In genomic region chr8:116946268-116946838, GRCm38 (mm10) we compare ENCODE assay signal across 8 mouse cellular contexts. TPM values are rescaled to one million over a fixed set of nuclear protein-coding genes. Genes with fewer than 3 reads are reported as not detected.
A peak's percentile ranks its signal among the peaks of the same experiment; 100 is the strongest.
DNase-seq lines count a peak whose midpoint lies in the region; ATAC-seq lines count a peak whose summit lies in the region.

No protein-coding gene starts in this region.

- H3K4me1 ChIP-seq in kidney, embryonic 16.5 days (ENCODE audit: insufficient read depth, low read length): peaks cover 18% of the 10 kb centered on the region
- no peaks in the 10 kb centered on the region for H3K4me1 ChIP-seq in kidney, embryonic 14.5 days (ENCODE audit: control insufficient read depth, insufficient read depth, low read length)
- H3K4me1 ChIP-seq in lung, embryonic 16.5 days (replicated peaks; ENCODE audit: control insufficient read depth, insufficient read depth, low read length): peaks cover 36% of the 10 kb centered on the region

- intact Hi-C loops in heart, postnatal 14 days (cut with DNase I): loop anchor here (10.0 kb wide), 1 partner anchor 528 kb away; no protein-coding TSS in a partner anchor

- no peak for ATAC-seq in kidney, embryonic 16.5 days (ENCODE audit: low FRiP score, low TSS enrichment)
- no peak for ATAC-seq in kidney, embryonic 14.5 days (ENCODE audit: low FRiP score, low TSS enrichment)
- peak; percentile 57 for ATAC-seq in activated CD4-positive, CD25-positive, alpha-beta regulatory T cell, adult 4 months
- ATAC-seq in lung, embryonic 16.5 days (ENCODE audit: low read depth): no peak

- H3K36me3 ChIP-seq in kidney, embryonic 16.5 days (ENCODE audit: insufficient read depth, low read length): 0 out of 2 replicates have a peak, but pooled peaks cover 3% of the 10 kb centered on the region
- no peaks in the 10 kb centered on the region for H3K36me3 ChIP-seq in kidney, embryonic 14.5 days (ENCODE audit: control insufficient read depth, insufficient read depth, low read length)
- no peaks in the 10 kb centered on the region for H3K36me3 ChIP-seq in lung, embryonic 16.5 days (ENCODE audit: control insufficient read depth, insufficient read depth, low read length)

- 0 out of 2 replicates have a peak overlapping the region, but pooled peaks have one; percentile 2 for H3K9ac ChIP-seq in kidney, embryonic 16.5 days (replicated peaks; ENCODE audit: low read length)
- H3K9ac ChIP-seq in kidney, embryonic 14.5 days (ENCODE audit: low read depth, low read length): no peak overlapping the region
- H3K9ac ChIP-seq in lung, embryonic 16.5 days (ENCODE audit: low read length): no peak overlapping the region

- 67% methylated on average over 21 of the region's 21 CpGs for WGBS in kidney, embryonic 16.5 days
- WGBS in kidney, embryonic 14.5 days: 72% methylated on average over 21 of the region's 21 CpGs
- 56% methylated on average over 21 of the region's 21 CpGs for WGBS in lung, embryonic 16.5 days

- 0 out of 2 replicates have a peak overlapping the region, but pooled peaks have one; percentile 14 for H3K4me2 ChIP-seq in kidney, embryonic 16.5 days (replicated peaks; ENCODE audit: low read depth, low read length)
- H3K4me2 ChIP-seq in kidney, embryonic 14.5 days (replicated peaks; ENCODE audit: low read depth, low read length): no peak overlapping the region
- H3K4me2 ChIP-seq in lung, embryonic 16.5 days (ENCODE audit: low read depth, low read length): peak overlapping the region; percentile 35

- no peak overlapping the region for H3K27ac ChIP-seq in kidney, embryonic 16.5 days (ENCODE audit: low read length)
- H3K27ac ChIP-seq in kidney, embryonic 14.5 days (ENCODE audit: low read depth, low read length): no peak overlapping the region
- peak overlapping the region; percentile 33; the same call in 1 of the 2 replicates for H3K27ac ChIP-seq in lung, embryonic 16.5 days (ENCODE audit: low read length)

- no peaks in the 10 kb centered on the region for H3K9me3 ChIP-seq in kidney, embryonic 16.5 days (ENCODE audit: low read length)
- H3K9me3 ChIP-seq in kidney, embryonic 14.5 days (ENCODE audit: control insufficient read depth, low read length): no peaks in the 10 kb centered on the region
- no peaks in the 10 kb centered on the region for H3K9me3 ChIP-seq in lung, embryonic 16.5 days (ENCODE audit: control insufficient read depth, low read length)

- no peak overlapping the region for H3K4me3 ChIP-seq in kidney, embryonic 16.5 days (ENCODE audit: low read length)
- H3K4me3 ChIP-seq in kidney, embryonic 14.5 days (ENCODE audit: low read length): no peak overlapping the region
- peak overlapping the region; percentile 0; the same call in 1 of the 2 replicates for H3K4me3 ChIP-seq in lung, embryonic 16.5 days (ENCODE audit: low read length)

- H3K27me3 ChIP-seq in kidney, embryonic 16.5 days (ENCODE audit: insufficient read depth, low read length): no peaks in the 10 kb centered on the region
- no peaks in the 10 kb centered on the region for H3K27me3 ChIP-seq in kidney, embryonic 14.5 days (ENCODE audit: control insufficient read depth, insufficient read depth, low read length)
- H3K27me3 ChIP-seq in lung, embryonic 16.5 days (ENCODE audit: control insufficient read depth, insufficient read depth, low read depth, low read length): no peaks in the 10 kb centered on the region

- DNase-seq in heart, postnatal 14 days: peak; percentile 51
- DNase-seq in thymus, postnatal 25 days: peak; percentile 27
- DNase-seq in urinary bladder, postnatal 10 days (ENCODE audit: low spot score): no peak
- no peak for DNase-seq in cerebellum, adult 11-12 months

RNA-seq across cellular contexts. Expression of gene Atmin, which starts 3.2 kb away (rescaled TPM):
- 12.0 and 12.9 TPM in 2 replicates for polyA plus RNA-seq in kidney, embryonic 16.5 days (2015; fragmentation: Nextera tagmentation; extraction: Ambion mirVana)
- 8.9 and 13.8 TPM in 2 replicates for polyA plus RNA-seq in kidney, embryonic 14.5 days (2014; fragmentation: Nextera tagmentation; extraction: Ambion mirVana)
- polyA plus RNA-seq in activated CD4-positive, CD25-positive, alpha-beta regulatory T cell, adult 4 months (2017; shearing (Covaris generic)): 1 to 10 TPM; 7.0 to 9.0 TPM
- total RNA-seq in heart, postnatal 14 days (2021): 10 to 100 TPM; 12.0 to 15.0 TPM
- 13.4 and 14.4 TPM in 2 replicates for polyA plus RNA-seq in lung, embryonic 16.5 days (2015; fragmentation: Nextera tagmentation; extraction: Ambion mirVana)

RNA-seq across cellular contexts. Expression of gene Cenpn, which starts 24.8 kb away (rescaled TPM):
- polyA plus RNA-seq in kidney, embryonic 16.5 days (2015; fragmentation: Nextera tagmentation; extraction: Ambion mirVana): 45.5 and 46.3 TPM in 2 replicates
- 47.1 and 53.0 TPM in 2 replicates for polyA plus RNA-seq in kidney, embryonic 14.5 days (2014; fragmentation: Nextera tagmentation; extraction: Ambion mirVana)
- polyA plus RNA-seq in activated CD4-positive, CD25-positive, alpha-beta regulatory T cell, adult 4 months (2017; shearing (Covaris generic)): 1 to 10 TPM; 7.4 to 8.5 TPM
- total RNA-seq in heart, postnatal 14 days (2021): 1 to 10 TPM; 1.7 to 2.6 TPM
- 44.7 and 44.8 TPM in 2 replicates for polyA plus RNA-seq in lung, embryonic 16.5 days (2015; fragmentation: Nextera tagmentation; extraction: Ambion mirVana)

RNA-seq across cellular contexts. Expression of gene Cmc2, which starts 25.1 kb away (rescaled TPM):
- polyA plus RNA-seq in kidney, embryonic 16.5 days (2015; fragmentation: Nextera tagmentation; extraction: Ambion mirVana): 79.4 and 89.3 TPM in 2 replicates
- 80.2 and 111 TPM in 2 replicates for polyA plus RNA-seq in kidney, embryonic 14.5 days (2014; fragmentation: Nextera tagmentation; extraction: Ambion mirVana)
- polyA plus RNA-seq in activated CD4-positive, CD25-positive, alpha-beta regulatory T cell, adult 4 months (2017; shearing (Covaris generic)): 10 to 100 TPM; 34.8 to 43.4 TPM
- 10 to 100 TPM; 49.8 to 66.2 TPM for total RNA-seq in heart, postnatal 14 days (2021)
- 92.3 and 92.9 TPM in 2 replicates for polyA plus RNA-seq in lung, embryonic 16.5 days (2015; fragmentation: Nextera tagmentation; extraction: Ambion mirVana)

RNA-seq across cellular contexts. Expression of gene 1700030J22Rik, which starts 32.4 kb away (rescaled TPM):
- 2.6 and 2.7 TPM in 2 replicates for polyA plus RNA-seq in kidney, embryonic 16.5 days (2015; fragmentation: Nextera tagmentation; extraction: Ambion mirVana)
- 2.5 and 2.7 TPM in 2 replicates for polyA plus RNA-seq in kidney, embryonic 14.5 days (2014; fragmentation: Nextera tagmentation; extraction: Ambion mirVana)
- not detected for polyA plus RNA-seq in activated CD4-positive, CD25-positive, alpha-beta regulatory T cell, adult 4 months (2017; shearing (Covaris generic))
- under 1 TPM; 0.54 to 0.79 TPM for total RNA-seq in heart, postnatal 14 days (2021)
- polyA plus RNA-seq in lung, embryonic 16.5 days (2015; fragmentation: Nextera tagmentation; extraction: Ambion mirVana): 3.4 TPM in 2 replicates

RNA-seq across cellular contexts. Expression of gene Gcsh, which starts 47.0 kb away (rescaled TPM):
- polyA plus RNA-seq in kidney, embryonic 16.5 days (2015; fragmentation: Nextera tagmentation; extraction: Ambion mirVana): 191 and 203 TPM in 2 replicates
- polyA plus RNA-seq in kidney, embryonic 14.5 days (2014; fragmentation: Nextera tagmentation; extraction: Ambion mirVana): 182 and 198 TPM in 2 replicates
- polyA plus RNA-seq in activated CD4-positive, CD25-positive, alpha-beta regulatory T cell, adult 4 months (2017; shearing (Covaris generic)): 10 to 100 TPM; 30.8 to 37.3 TPM
- total RNA-seq in heart, postnatal 14 days (2021): 10 to 100 TPM; 32.7 to 34.9 TPM
- polyA plus RNA-seq in lung, embryonic 16.5 days (2015; fragmentation: Nextera tagmentation; extraction: Ambion mirVana): 92.2 and 95.9 TPM in 2 replicates

Comparison
In these comparisons a context has a peak if more than half of its experiments do, and no peak if none do; other contexts are left out.
1. DNase-seq: peak in heart, postnatal 14 days (2 of 2) and thymus, postnatal 25 days (single experiment); none in urinary bladder, postnatal 10 days (single experiment) and cerebellum, adult 11-12 months (single experiment).